Mouse (Mus musculus) testis, adult 2 months (tissue): ENCODE measurements at regions not wholly inside any gene's neighbourhood (a gene's known extent, or its start where the extent isn't known, plus 50 kb on each side); places are given as distances from the start of the nearest gene placed in this dataset.
A peak's percentile ranks its signal among the peaks of the same experiment; 100 is the strongest.

Experiments used
- H3K27ac ChIP-seq: fragments of 200-500 bp; 2 replicates; pipeline ENCODE4 v1.5.1; 2012; ENCODE audit warnings: low read depth, low read length; ENCODE audit not compliant: control insufficient read depth, insufficient read depth
- H3K27me3 ChIP-seq: fragments of 200-500 bp; 2 replicates; pipeline ENCODE4 v1.6.1; 2012; ENCODE audit warnings: mild to moderate bottlenecking, low read length, moderate library complexity; ENCODE audit not compliant: control insufficient read depth, insufficient read depth
- H3K36me3 ChIP-seq: fragments of 200-500 bp; 2 replicates; pipeline ENCODE4 v1.6.1; 2012; ENCODE audit warnings: mild to moderate bottlenecking, low read length; ENCODE audit not compliant: control insufficient read depth, insufficient read depth
- H3K4me1 ChIP-seq: fragments of 200-500 bp; 2 replicates; pipeline ENCODE4 v1.6.1; 2012; ENCODE audit warnings: low read length; ENCODE audit not compliant: control insufficient read depth, insufficient read depth
- H3K4me3 ChIP-seq: fragments of 200-500 bp; 2 replicates; pipeline ENCODE4 v1.5.1; 2012; ENCODE audit warnings: low read depth, mild to moderate bottlenecking, low read length, moderate library complexity, mixed read lengths; ENCODE audit not compliant: control insufficient read depth
- CTCF ChIP-seq: fragments of 200-500 bp; IDR thresholded peaks from 2 replicates; pipeline ENCODE4 v1.5.1; 2012; ENCODE audit warnings: low read depth, mild to moderate bottlenecking, inconsistent platforms, low read length, moderate library complexity; ENCODE audit not compliant: control insufficient read depth, insufficient read depth, insufficient replicate concordance
- POLR2A ChIP-seq: fragments of 200-500 bp; IDR thresholded peaks from 2 replicates; pipeline ENCODE4 v1.6.1; 2012; ENCODE audit warnings: low read depth, mild to moderate bottlenecking, inconsistent platforms, low read length, moderate library complexity; ENCODE audit not compliant: control insufficient read depth

DNA sequence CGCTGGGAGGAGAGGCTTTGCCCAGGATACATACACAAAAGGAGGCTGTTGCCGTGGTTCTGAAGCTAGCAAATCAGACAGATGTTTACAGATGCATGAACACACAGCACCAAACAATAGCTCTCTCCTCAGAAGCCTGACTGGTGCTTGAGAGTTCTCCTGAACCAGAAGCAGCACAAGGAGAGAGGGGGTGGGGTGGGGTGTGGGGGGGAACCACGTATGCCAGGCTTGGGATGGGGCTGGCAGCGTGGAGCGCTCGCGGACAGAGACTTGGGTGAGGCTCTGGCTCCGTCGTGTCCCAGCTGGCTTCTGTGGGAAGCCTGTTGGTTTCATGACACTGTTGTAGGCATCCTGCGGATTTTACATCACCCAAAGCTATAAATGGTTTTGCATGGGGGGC lies 55.1 kb upstream of the Acbd6 start:
- Histone ChIP-seq H3K27ac (no peak overlapping the region), H3K4me3 (no peak overlapping the region), H3K27me3 (no peaks in the 10 kb centered on the region), H3K36me3 (no peaks in the 10 kb centered on the region), H3K4me1 (peaks cover 2% of the 10 kb centered on the region)
- TF ChIP-seq POLR2A = no peak
- no peak for TF ChIP-seq CTCF

DNA sequence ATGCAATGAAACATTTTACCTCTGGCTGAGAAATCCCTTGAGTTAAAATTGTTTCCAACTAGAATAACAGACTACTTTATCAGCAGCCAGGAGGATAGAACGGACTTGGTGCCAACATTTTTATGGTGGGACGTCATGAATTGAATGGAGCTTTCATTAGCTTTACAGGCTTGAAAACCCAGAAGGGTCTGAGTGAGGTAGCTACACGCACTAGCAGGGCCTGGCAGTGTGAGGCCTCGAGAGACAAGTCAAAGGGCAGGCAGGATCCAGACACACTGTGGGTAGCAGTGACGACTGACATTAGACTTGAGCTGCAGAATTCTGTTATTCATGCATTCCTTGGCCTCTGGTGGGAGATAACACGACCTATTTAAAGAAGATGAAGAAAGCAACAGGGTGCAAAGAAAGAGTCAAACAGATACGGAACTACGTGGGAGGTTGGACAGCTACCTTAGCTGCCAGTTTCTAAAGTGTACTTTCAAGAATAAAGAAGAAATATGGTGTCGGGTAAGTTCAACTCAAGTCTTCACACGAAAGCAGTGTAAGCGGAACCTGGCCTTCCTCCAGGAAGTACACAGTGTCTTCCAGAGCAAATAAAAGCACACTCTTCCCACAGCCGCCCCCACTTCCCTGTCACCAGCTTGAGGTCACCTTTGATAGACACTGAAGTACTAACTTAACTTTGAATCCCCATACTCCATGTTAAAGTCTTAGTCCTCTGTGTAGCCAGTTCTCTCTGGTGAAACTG lies 53.2 kb upstream of the Acbd6 start:
- no peak overlapping the region for H3K4me3 ChIP-seq
- TF ChIP-seq CTCF (no peak), POLR2A (no peak)
- H3K4me1 ChIP-seq = peaks cover 2% of the 10 kb centered on the region
- H3K27ac ChIP-seq = peak overlapping the region; percentile 70
- no peaks in the 10 kb centered on the region for H3K27me3 ChIP-seq
- H3K36me3 ChIP-seq = no peaks in the 10 kb centered on the region

DNA sequence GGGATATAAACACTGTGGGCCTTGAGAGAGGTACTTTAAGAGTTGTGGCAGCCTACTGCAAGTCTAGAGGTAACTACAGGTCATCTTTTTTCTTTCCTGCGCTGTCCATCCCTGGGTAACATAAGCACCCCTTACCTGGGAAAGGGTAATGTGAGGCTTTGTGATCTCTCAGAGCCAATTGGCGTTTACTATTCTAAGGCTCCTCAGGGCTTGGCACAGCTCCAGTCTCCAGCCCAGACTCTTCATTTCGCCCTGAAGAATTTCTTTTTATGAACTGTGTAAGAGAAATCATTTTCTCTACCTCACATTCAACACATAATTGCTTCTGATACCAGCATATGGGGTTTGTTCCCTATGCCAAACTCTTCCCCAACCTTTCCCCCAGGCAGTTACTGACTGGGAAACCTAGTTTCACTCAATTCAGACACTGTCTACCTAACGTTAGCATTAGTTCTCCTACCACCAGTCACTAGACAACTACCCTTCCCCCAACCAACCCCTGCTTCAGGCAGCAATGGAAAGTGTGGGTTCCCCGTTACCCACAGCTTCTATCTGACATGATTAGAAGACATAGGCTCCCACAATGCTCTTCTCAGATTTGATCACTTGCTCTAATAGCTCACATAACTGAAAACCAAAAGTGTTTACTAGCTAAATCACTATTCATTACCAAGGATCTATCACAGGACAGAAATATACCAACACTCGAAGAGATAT lies 52.4 kb upstream of the Acbd6 start:
- no peaks in the 10 kb centered on the region for H3K36me3 ChIP-seq
- no peak overlapping the region for H3K27ac ChIP-seq
- peaks cover 2% of the 10 kb centered on the region for H3K4me1 ChIP-seq
- no peak for TF ChIP-seq POLR2A
- TF ChIP-seq CTCF = no peak
- H3K27me3 ChIP-seq = no peaks in the 10 kb centered on the region
- no peak overlapping the region for H3K4me3 ChIP-seq
